Mouse (Mus musculus) embryonic fibroblast, embryonic 13.5 days (primary cell): ENCODE data around the gene Dhodh.

Source experiments
- CTCF ChIP-seq: IDR thresholded peaks from 2 replicates; pipeline ENCODE4 v1.5.1; 2011; ENCODE audit warnings: mild to moderate bottlenecking, control low read depth, low read length, moderate library complexity, borderline replicate concordance; ENCODE audit not compliant: insufficient read depth
- POLR2A ChIP-seq: IDR thresholded peaks from 2 replicates; pipeline ENCODE4 v1.6.1; 2011; ENCODE audit warnings: low read depth, mild to moderate bottlenecking, control low read depth, low read length, moderate library complexity

- TF ChIP-seq POLR2A (no peak), CTCF (no peak)
These were observed 655 bp upstream of the Dhodh start for GRCm38 (mm10) chr8:109609153-109609502.
